Mouse (Mus musculus): ENCODE results near the gene Rcan1. TPM values are rescaled to one million over a fixed set of nuclear protein-coding genes. Genes with fewer than 3 reads are reported as not detected.
A peak's percentile ranks its signal among the peaks of the same experiment; 100 is the strongest.

Rcan1 gene
- polyA plus RNA-seq, 1 experiment from 2014 or later = 35.8 TPM

DNA sequence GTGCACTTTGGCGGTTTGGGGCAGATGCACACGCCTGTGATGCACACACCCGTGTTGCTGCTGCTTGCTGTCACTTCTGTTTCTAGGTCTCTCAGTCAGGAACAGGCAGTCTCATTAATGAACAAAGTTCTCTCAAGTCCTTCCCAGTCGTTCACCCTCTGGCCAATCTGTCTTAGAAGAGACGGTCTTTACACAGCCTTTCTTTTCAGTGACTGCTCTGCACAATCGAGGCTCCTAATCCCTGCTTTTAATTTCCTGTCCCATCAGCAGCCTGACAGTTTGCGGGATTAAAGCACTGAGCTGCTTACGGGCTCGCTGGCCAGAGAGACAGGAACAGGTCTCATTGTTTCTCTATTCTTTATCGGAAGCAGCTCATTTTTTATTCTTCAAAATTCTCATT is 83.0 kb downstream of the Rcan1 start:
- Histone ChIP-seq H3K4me3 (no peak overlapping the region), H3K9me3 (no peaks in the 10 kb centered on the region), H3K27me3 (no peaks in the 10 kb centered on the region), H3K36me3 (peaks cover 20% of the 10 kb centered on the region), H3K4me2 (replicated peaks) (no peak overlapping the region), H3K27ac (no peak overlapping the region), H3K4me1 (peaks cover 4% of the 10 kb centered on the region; the same call in 1 of the 2 replicates), H3K9ac (no peak overlapping the region)
- no peak for ATAC-seq (ENCODE audit: low FRiP score, low read depth)
- WGBS = 62% methylated on average over 10 of the region's 10 CpGs

DNA sequence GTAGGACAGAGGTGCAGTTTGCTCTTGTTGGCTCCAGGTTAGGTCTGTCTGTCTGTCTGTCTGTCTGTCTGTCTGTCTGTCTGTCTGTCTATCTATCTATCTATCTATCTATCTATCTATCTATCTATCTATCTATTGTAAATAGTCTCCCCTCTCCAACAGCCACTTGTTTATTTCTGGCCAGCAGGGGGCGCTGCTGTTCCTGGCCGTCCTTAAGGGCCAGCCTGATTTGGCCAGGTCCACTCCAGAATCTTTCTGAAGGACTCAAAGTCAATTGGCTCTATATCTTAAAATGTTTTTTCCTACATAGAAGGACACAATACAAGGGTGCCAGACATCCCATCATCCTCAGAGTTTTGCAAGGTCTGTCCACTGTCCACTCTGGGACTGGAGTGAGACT is 85.6 kb downstream of the Rcan1 start:
- H3K27ac ChIP-seq = no peak overlapping the region
- peaks cover 15% of the 10 kb centered on the region for H3K4me1 ChIP-seq
- no peak overlapping the region for H3K4me3 ChIP-seq
- 1% methylated on average over 2 of the region's 2 CpGs for WGBS
- H3K9me3 ChIP-seq = no peaks in the 10 kb centered on the region
- no peak overlapping the region for H3K9ac ChIP-seq
- no peak for ATAC-seq (ENCODE audit: low FRiP score, low read depth)
- no peaks in the 10 kb centered on the region for H3K27me3 ChIP-seq
- H3K36me3 ChIP-seq = no peaks in the 10 kb centered on the region
- H3K4me2 ChIP-seq (replicated peaks) = no peak overlapping the region

DNA sequence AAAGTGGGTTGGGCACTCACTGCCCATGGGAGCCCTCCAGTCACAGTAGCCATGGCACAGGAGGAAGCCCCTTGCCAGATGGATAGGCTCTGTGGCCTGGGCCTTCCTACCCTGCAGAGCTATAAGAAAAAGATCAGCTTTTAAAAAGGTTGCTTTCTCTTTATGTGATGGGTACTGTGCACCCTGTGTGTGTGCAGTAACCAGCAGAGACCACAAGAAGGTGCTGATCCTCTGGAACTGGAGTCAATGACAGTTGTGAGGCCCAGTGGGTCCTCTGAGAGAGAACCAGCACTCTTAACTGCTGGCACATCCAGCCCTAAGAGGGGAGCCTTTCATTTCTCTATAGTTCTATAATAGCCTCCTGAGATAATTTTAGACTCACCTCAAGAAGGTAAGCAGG is 87.3 kb downstream of the Rcan1 start:
- no peaks in the 10 kb centered on the region for H3K9me3 ChIP-seq
- H3K9ac ChIP-seq = no peak overlapping the region
- H3K27ac ChIP-seq = no peak overlapping the region
- no peaks in the 10 kb centered on the region for H3K36me3 ChIP-seq
- H3K4me1 ChIP-seq = peaks cover 15% of the 10 kb centered on the region
- ATAC-seq (ENCODE audit: low FRiP score, low read depth) = no peak
- no peaks in the 10 kb centered on the region for H3K27me3 ChIP-seq
- no peak overlapping the region for H3K4me2 ChIP-seq (replicated peaks)
- H3K4me3 ChIP-seq = no peak overlapping the region

DNA sequence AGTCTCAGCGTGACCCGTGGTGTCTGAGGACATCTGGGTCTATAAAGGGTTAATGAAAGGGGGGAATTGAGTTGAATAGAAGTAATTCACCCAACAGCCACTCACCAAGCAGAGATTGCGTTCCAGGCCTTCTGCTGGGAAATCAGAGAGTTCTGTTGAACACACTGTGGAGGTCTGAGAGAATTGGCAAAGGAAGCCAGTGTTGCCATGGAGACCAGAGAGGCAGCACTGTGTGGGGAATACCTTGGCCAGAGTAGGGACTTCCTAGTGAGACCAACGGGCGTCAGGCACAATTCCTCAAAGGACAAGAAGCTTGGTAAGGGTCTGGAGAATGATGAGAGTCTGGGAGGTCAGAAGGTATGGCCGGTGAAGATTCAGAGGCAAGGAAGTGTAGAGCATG is 88.2 kb downstream of the Rcan1 start:
- 55% methylated on average over 6 of the region's 6 CpGs for WGBS
- no peak overlapping the region for H3K4me3 ChIP-seq
- no peak overlapping the region for H3K27ac ChIP-seq
- H3K27me3 ChIP-seq = no peaks in the 10 kb centered on the region
- H3K4me1 ChIP-seq = peaks cover 15% of the 10 kb centered on the region
- no peak for ATAC-seq (ENCODE audit: low FRiP score, low read depth)
- H3K9me3 ChIP-seq = no peaks in the 10 kb centered on the region
- no peak overlapping the region for H3K9ac ChIP-seq
- no peaks in the 10 kb centered on the region for H3K36me3 ChIP-seq
- H3K4me2 ChIP-seq (replicated peaks) = no peak overlapping the region

DNA sequence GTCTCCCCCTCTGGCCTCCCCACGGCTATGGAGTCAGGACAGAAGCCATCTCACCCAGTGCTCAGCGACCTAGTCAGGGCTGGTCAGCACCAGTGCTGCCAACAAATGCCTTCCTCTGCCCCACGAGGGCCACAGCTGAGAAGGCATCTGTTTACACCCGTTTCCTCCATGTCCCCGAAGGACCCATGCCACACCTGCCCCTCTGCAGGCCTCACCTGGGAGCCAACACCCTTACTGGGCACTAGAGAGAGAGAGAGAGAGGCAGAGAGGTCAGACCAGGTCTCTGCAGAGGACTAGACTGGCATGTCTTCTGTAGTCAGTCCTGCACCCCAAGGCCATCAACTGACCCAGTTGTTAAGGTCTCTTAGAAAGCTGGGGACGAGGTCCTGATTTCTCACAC is 89.6 kb downstream of the Rcan1 start:
- no peak for ATAC-seq (ENCODE audit: low FRiP score, low read depth)
- Histone ChIP-seq H3K4me2 (replicated peaks) (no peak overlapping the region), H3K27me3 (peaks cover under 1% of the 10 kb centered on the region; the same call in 1 of the 2 replicates), H3K9me3 (no peaks in the 10 kb centered on the region), H3K36me3 (no peaks in the 10 kb centered on the region), H3K4me1 (peaks cover 15% of the 10 kb centered on the region), H3K9ac (no peak overlapping the region), H3K4me3 (no peak overlapping the region), H3K27ac (no peak overlapping the region)
- WGBS = 65% methylated on average over 6 of the region's 6 CpGs

DNA sequence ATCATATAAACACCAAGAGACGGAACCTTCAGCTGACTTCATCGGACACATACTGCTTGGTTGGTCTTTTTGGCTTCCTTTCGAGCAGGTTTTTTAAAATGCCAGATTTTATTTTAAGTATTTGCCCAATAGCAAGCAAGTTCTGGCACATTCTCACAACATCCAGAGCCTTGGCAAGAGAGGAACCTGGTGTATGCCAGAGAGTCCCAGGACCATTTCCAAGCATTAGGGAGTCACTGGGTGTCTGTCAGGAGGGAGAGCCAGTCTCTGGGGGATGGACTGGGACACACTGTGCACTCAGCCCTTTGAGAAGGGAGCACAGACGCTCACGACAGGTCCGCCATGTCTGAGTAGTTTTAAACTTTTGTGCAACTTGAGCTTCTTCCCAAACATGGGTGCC is 93.7 kb downstream of the Rcan1 start:
- Histone ChIP-seq H3K4me2 (replicated peaks) (no peak overlapping the region), H3K27me3 (peaks cover 4% of the 10 kb centered on the region; the same call in 1 of the 2 replicates), H3K36me3 (no peaks in the 10 kb centered on the region), H3K4me1 (peaks cover 10% of the 10 kb centered on the region), H3K27ac (no peak overlapping the region), H3K9ac (no peak overlapping the region), H3K9me3 (no peaks in the 10 kb centered on the region), H3K4me3 (no peak overlapping the region)
- 93% methylated on average over 6 of the region's 6 CpGs for WGBS
- no peak for ATAC-seq (ENCODE audit: low FRiP score, low read depth)

DNA sequence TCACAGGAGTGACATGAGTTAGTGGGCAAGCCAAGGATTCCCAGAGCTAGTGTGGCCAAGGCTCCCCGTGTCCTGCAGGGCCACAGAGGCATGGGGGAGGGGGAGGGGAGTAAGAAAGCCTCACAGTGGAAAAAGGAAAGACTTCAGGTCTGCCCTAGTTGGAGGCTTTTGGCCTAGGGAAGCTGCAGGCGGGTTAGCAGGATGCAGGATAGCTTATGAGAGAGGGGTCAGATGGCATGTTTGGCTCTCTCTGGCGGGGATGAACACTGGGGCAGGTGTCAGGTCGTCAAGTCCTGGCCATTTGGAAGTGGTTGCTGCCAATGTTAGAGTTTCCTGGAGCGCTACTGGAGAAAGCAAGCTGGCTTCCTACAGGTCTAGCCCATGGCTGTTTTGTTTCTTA is 99.0 kb downstream of the Rcan1 start:
- Histone ChIP-seq H3K9ac (no peak overlapping the region), H3K27ac (no peak overlapping the region), H3K9me3 (no peaks in the 10 kb centered on the region), H3K4me3 (no peak overlapping the region), H3K27me3 (peaks cover 11% of the 10 kb centered on the region), H3K4me1 (peaks cover 23% of the 10 kb centered on the region), H3K36me3 (no peaks in the 10 kb centered on the region), H3K4me2 (replicated peaks) (no peak overlapping the region)
- WGBS = 46% methylated on average over 5 of the region's 5 CpGs
- ATAC-seq (ENCODE audit: low FRiP score, low read depth) = no peak

DNA sequence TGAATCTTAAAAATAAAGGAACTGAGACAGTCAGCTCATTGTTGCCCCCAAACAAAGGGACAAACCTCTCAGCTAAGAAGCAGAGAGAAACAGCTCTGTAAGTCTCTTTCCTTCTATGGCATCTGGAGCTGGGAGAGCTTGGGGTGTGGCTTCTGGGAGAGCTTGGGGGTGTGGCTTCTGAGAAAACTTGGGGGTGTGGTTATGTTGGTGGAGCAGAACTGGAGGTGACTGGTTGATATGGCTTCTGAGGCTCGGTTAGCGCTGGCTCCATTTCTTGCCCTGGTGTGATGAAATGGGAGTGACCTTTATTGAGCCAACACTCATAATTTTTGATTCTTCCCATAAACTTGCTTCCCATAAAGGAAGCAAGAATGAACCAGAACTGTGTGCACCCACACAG is 101.4 kb downstream of the Rcan1 start:
- no peak overlapping the region for H3K27ac ChIP-seq
- ATAC-seq (ENCODE audit: low FRiP score, low read depth) = peak; percentile 67; the same call in 1 of the 2 replicates
- WGBS = 34% methylated on average over 2 of the region's 2 CpGs
- H3K4me1 ChIP-seq = peaks cover 29% of the 10 kb centered on the region
- H3K9me3 ChIP-seq = no peaks in the 10 kb centered on the region
- no peak overlapping the region for H3K9ac ChIP-seq
- peaks cover 7% of the 10 kb centered on the region for H3K27me3 ChIP-seq
- H3K36me3 ChIP-seq = no peaks in the 10 kb centered on the region
- no peak overlapping the region for H3K4me2 ChIP-seq (replicated peaks)
- H3K4me3 ChIP-seq = no peak overlapping the region

DNA sequence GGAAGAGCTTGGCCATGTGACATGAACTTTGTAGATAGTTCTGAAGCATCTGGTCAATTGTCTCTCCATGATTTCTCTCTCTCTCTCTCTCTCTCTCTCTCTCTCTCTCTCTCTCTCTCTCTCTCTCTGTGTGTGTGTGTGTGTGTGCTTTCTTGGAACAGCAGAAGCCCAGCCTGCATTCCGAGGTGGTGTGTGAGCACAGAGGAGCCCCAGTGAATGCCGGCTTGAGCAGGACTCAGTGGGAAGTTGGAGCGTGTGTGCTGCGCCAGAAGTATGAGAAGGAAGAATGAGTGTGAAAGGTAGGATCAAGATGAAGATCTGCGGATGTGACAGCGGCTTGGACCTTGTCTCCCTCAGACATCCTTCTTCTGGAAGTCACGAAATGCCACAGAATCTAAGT is 105.2 kb downstream of the Rcan1 start:
- WGBS = 64% methylated on average over 7 of the region's 7 CpGs
- Histone ChIP-seq H3K4me1 (peaks cover 15% of the 10 kb centered on the region; the same call in 1 of the 2 replicates), H3K4me2 (replicated peaks) (no peak overlapping the region), H3K36me3 (no peaks in the 10 kb centered on the region), H3K27me3 (peaks cover 17% of the 10 kb centered on the region; the same call in 1 of the 2 replicates), H3K9ac (no peak overlapping the region), H3K9me3 (no peaks in the 10 kb centered on the region), H3K27ac (no peak overlapping the region), H3K4me3 (no peak overlapping the region)
- no peak; the same call in 1 of the 2 replicates for ATAC-seq (ENCODE audit: low FRiP score, low read depth)

DNA sequence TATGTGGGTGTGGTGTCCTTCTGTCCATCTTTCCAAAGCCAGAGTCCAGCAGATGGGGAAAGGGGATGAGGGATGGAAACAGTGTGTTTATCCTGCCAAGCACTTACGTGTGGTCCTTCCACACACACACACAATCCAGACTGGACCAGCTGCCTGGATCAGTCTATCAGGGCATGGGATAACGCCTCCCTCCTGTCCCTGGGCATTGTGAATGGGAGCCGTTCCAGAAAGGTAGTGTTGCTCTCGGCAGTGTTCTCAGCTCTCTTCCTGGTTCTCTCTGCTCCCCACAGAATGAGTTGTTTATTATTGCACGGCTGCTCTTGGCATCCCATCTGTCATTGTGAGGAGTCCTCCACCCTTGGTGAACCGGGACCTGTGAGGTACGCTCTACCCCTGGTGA is 110.0 kb downstream of the Rcan1 start:
- peaks cover 42% of the 10 kb centered on the region for H3K27me3 ChIP-seq
- H3K9ac ChIP-seq = no peak overlapping the region
- no peak overlapping the region for H3K27ac ChIP-seq
- H3K36me3 ChIP-seq = no peaks in the 10 kb centered on the region
- no peak overlapping the region for H3K4me2 ChIP-seq (replicated peaks)
- no peaks in the 10 kb centered on the region for H3K9me3 ChIP-seq
- 80% methylated on average over 7 of the region's 7 CpGs for WGBS
- peaks cover 30% of the 10 kb centered on the region for H3K4me1 ChIP-seq
- ATAC-seq (ENCODE audit: low FRiP score, low read depth) = no peak
- H3K4me3 ChIP-seq = no peak overlapping the region

DNA sequence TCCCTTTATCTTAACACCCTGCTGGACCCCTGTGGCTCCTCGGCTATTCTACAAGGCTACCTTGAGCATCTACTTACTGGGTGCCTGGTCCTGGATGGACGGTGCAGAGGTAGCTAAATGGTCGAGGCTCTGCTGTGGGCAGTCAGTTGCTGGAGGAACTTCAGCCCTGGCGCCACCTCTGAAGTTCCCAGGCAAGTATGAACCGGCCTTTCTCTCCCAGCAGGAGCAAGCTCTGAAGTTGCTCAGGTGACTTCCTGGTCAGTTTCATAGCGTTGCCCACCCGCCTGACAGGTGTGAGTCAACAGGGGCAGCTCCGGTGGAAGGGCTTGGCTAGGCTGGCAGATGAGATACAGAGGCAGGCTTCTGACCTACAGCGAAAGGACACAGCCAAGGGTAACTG is 111.4 kb downstream of the Rcan1 start, which contains the start of gene Kcne1:
TSS of gene Kcne1 (minus strand) at position 240 of the 400 bp plus-strand sequence.
- 51% methylated on average over 9 of the region's 9 CpGs for whole genome bisulfite sequencing
- ATAC-seq (ENCODE audit: low FRiP score, low read depth) = no peak
- H3K4me2 ChIP-seq (replicated peaks) = peak within 1 kb of the TSS; percentile 23

DNA sequence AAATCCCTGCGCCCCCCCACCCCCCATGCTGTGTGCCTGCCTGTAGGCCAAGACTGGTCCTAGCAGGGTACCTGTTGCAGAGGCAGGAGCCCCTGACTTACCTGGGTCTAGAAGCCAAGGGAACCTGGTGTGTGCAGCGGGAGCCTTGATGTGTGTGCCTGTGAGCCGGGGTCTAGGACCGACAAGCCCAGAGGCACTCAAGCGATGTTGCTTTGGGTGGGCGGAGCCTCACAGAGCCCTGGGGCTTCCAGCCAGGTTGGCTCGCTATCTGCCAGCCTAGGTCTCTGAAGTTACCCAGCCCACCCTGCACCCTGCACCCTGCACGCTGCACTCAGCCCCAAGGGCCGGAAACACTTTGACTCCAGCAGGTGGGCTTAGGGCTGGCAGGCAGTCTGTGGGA is 111.9 kb downstream of the Rcan1 start:
- ATAC-seq (ENCODE audit: low FRiP score, low read depth) = 0 out of 2 replicates have a peak, but pooled peaks have one; percentile 13
- no peak overlapping the region for H3K9ac ChIP-seq
- WGBS = 17% methylated on average over 9 of the region's 9 CpGs
- H3K9me3 ChIP-seq = no peaks in the 10 kb centered on the region
- peaks cover 48% of the 10 kb centered on the region for H3K27me3 ChIP-seq
- no peak overlapping the region for H3K4me3 ChIP-seq
- no peak overlapping the region for H3K27ac ChIP-seq
- peaks cover 40% of the 10 kb centered on the region for H3K4me1 ChIP-seq
- H3K4me2 ChIP-seq (replicated peaks) = peak overlapping the region; percentile 23
- H3K36me3 ChIP-seq = no peaks in the 10 kb centered on the region

More for the DNA sequence above, 111.4 kb downstream of the Rcan1 start, which contains the start of gene Kcne1:
- Histone ChIP-seq H3K4me3 (no peak within 1 kb of the TSS), H3K27ac (no peak within 1 kb of the TSS), H3K9ac (no peak within 1 kb of the TSS), H3K27me3 (peaks cover 48% of the 10 kb centered on the region), H3K36me3 (no peaks in the 10 kb centered on the region), H3K4me1 (peaks cover 36% of the 10 kb centered on the region), H3K9me3 (no peaks in the 10 kb centered on the region)

DNA sequence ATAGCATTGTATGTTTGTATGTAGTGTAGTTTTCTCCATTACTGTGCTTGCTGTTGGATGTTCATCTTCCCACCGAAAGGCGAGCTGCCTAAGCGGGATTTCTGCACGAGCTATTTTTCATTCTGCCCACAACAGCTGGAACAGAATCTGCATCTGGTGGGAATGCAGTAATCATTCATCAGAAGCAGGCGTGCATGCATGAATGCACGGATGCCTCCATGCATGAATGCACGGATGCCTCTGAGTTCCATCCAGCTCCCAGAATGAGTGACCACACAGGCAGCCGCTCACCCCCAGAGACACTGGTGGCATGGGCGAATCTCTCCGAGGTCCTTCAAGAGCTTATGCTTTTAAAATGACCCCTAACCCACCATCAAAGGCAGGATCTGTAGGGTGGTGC is 113.1 kb downstream of the Rcan1 start:
- 71% methylated on average over 10 of the region's 10 CpGs for WGBS

More for the DNA sequence above, 113.1 kb downstream of the Rcan1 start:
- Histone ChIP-seq H3K9ac (no peak overlapping the region), H3K4me3 (no peak overlapping the region), H3K36me3 (no peaks in the 10 kb centered on the region), H3K9me3 (no peaks in the 10 kb centered on the region), H3K27ac (no peak overlapping the region), H3K27me3 (peaks cover 46% of the 10 kb centered on the region), H3K4me2 (replicated peaks) (no peak overlapping the region), H3K4me1 (peaks cover 45% of the 10 kb centered on the region)
- ATAC-seq (ENCODE audit: low FRiP score, low read depth) = no peak

Measured in limb, embryonic 13.5 days (tissue).